Mouse (Mus musculus) thymus, postnatal 4 days (tissue): Measurements from ENCODE around the gene Fgfr2.

Source experiments
- DNase-seq: peaks from one replicate; pipeline ENCODE4 v3.0.0; 2021

The Fgfr2 gene

DNA sequence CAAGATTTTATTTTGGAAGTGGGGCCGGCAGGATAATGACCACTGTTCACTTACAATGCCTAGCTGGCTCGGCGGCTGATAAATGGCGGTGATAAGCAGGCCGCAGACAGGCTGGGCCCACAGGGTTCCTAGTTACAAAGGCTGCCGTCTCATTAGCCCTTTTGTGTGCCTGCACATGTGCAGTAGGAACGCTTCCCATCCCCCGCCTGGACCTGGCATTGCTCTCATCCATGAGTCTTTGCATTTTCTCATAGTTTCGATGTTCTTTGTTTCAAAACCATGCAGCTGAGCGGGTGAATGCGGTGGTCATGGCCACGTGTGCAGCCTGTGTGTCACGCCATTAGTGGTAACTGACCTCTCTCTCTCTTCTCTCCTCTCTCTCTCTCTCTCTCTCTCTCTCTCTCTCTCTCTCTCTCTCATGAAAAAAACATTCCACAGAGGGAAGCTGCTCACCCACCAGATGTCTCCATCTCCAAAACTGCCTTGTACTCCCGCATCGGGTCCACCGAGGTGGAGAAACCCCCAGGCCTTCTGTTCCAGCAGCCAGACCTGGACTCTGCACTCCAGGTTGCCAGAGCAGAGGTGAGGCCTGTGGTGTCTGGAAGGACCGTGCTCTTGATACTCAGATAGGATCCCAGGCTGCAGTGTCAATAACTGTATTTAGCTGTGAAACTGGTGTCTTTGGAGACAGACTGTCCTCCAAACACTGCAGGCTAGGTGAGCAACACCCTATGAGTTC is 2372.2 kb downstream of the Fgfr2 start:
- DNase-seq, result no peak

DNA sequence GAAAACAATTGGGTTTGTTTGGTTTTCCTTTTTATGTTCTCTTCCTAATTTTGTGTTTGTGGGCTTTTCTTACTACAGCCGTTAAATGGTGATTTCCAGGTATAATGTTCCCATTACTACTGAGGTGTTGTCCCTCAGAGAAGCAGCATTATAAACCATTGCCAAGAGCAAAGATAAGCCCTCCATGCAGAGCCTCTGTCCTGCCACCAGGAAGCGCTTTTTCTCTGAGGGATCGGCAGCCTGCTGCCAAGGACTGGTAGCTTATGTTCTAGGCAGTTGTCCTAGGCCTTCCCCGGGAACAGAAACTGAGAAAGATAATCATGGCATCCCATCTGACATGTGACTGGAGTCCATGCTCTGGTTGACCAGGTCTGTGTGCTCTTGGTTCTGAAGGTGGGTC is 2374.0 kb downstream of the Fgfr2 start:
- no peak for DNase-seq

DNA sequence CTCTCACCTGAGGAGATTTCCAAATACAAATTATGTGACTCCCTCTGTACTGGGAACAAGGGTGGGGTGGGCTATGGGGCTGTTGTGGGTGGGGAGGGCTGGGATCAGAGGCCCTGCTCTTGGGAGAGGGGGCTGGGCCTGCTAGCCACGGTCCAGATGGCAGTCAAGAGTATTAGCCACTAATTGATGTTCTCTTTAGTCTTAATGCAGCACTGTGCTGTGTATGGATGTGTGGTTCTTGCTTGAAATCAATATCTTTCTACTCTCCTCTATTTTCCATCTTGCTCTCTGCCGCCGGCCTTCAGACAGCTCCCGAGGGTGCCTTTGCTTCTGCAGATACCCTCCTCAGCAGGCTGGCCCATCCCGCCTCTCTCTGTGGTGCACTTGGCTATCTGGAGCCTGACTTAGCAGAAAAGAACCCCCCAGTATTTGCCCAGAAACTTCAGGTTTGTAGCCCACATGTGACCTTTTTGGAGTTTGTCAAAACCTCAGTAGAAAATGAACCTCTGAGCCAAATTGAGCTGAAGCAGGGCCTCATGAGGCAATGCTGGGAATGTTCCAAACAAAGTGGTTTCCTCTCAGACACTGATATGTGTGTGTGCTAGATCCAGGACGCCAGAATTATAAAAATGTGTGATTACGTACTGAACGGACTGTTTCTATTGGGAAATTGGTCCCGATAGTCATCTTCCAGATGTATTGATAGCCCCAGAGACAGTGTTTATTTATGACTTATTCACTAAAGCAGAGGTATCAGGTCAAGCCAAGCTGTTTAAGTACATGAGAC is 2379.7 kb downstream of the Fgfr2 start:
- DNase-seq, result no peak

DNA sequence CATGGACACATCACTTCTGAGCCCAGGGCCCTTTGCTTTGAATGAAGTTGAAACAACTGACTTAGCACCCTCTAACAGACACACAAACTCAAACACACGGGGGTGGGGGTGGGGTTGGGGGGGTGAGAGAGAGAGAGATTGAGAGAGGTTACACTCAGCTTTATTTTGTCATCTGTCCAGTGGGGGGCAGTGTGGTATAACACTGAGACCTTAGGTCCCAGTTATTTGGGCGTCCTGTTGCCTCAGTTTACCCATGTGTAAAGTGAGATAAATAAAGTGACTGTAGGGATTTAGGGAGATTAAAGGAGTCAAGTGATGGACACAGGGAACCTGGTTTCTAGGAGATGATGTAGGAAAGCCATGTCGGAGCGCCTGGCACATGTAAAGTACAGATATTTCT is 2382.1 kb downstream of the Fgfr2 start:
- no peak for DNase-seq

DNA sequence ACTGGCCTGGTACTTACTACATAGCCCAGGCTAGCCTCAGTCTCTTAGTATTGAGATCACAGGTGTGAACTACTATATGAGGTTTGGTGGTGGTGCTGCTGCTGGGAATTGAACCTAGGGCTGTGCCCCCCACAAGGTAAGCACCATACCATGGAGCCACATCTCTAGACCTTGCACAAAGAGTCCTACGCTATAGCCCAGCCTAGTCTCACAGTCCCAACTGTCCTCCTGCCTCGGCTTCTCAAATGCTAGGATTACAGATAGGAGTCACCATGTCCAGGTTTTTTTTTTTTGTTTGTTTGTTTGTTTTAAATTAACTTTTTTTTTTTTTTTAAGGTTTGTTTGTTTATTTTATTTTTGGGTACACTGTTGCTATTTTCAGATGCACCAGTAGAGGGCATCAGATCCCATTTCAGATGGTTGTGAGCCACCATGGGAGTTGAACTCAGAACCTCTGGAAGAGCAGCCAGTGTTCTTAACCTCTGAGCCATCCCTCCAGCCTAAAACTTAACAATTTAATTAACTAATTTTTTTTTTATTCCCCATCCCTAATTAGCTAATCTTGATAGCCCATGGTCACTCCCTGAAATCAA is 2388.9 kb downstream of the Fgfr2 start:
- no peak for DNase-seq

DNA sequence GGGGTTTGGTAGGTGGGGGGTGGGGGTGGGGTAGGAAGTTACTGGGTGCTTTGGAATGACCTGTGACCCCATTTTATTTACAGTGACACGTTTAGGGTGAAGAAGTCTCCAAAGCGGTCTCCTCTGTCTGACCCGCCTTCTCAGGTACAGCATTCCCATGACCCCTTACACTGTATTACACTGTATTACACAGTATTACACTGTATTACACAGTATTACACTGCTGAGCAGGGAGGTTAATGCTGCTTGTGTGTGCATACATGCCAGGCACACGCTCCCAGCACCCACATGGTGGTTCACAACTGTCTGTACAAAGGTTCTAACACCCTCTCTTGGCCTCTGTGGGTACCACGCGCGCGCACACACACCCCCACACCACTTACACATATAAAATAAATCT is 2389.7 kb downstream of the Fgfr2 start:
- no peak for DNase-seq

DNA sequence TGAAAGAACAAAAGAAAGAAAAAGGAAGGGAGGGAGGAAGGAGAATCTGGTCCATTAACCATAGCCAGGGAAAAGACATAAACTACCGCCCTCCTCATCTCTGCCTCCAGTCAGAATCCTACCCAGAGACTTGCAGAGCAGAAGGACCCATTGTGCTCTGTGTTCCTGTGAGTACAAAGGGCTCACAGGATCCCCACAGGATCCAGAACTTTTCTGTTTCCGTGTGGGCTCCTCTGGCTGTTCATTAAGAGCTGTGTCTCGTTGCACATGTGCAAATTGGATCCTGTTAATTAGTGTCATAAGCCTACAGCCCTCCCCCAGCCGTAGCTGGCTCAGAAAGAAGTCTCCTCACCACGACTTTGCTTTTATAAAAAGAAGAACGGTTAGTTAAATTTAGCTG is 2390.2 kb downstream of the Fgfr2 start:
- no peak for DNase-seq

DNA sequence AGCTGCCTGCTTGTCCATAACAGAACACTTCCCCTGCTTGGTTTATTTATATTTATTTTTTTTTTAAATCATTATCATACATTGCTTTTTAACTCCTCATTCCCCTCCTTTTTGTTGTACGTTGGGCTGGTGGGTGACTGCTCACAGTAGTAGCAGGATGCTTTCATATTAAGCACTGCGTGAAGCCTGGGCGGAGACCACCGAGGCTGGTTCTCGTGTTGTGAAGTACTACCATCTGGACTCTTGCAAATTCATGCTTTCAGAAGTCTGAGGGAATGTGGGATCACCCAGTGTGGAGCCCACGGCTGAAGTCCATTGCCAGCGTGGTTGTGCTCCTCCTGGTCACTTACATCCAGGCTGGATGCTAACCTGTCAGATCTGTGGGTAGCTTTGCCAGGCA is 2391.4 kb downstream of the Fgfr2 start:
- DNase-seq, result no peak

DNA sequence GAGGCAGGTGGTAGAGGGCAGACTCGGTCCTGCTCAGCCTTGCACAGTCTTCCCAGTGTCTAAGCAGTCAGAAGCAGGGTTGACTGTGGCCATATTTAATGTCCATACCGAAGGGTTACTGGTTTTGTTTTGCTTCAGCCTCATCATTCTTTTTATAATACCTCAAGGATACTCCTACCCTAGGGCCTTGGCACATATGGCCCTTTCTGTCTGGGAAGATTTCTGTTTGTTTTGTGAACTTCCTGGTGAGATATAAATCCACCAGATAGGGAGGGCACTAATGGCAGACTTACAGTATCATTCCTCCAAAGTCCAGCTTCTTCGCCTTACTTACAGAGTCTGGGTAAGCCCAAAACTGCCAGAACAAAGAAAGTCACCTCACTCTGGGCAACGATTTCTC is 2395.6 kb downstream of the Fgfr2 start:
- no peak for DNase-seq

DNA sequence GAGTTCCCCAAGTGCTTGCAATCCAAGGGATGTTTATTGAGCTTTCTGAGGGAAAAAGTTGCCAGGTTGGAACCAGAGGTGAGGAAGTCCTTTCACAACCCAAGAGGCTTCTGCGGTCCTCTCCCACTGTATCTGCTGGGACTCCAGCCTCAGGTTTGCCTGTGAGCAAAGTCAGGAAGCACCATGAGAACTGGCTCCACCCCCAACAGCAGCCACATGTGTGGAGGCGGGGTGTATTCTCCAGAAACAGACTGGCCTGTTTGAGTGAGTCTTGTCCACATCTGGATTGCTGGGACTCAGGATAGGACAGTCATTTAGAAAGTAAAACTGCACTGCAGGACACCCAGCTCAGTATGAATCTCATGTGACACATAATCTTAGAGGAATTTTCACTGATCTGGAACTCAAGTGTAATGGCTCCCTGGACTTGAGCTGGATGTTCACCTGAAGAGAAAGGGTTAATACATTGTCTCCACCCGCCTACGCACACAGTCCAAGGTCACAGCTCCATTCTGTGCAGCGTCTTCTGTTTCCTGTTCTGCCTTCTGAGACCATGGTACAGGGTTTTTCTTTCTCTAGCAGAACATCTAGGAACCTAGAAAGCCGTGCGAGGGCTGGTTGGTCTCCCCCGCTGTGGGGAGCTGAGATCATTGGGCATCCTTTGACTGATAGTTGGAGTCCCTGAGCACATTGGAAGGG is 2396.3 kb downstream of the Fgfr2 start:
- peak; percentile 31 for DNase-seq

DNA sequence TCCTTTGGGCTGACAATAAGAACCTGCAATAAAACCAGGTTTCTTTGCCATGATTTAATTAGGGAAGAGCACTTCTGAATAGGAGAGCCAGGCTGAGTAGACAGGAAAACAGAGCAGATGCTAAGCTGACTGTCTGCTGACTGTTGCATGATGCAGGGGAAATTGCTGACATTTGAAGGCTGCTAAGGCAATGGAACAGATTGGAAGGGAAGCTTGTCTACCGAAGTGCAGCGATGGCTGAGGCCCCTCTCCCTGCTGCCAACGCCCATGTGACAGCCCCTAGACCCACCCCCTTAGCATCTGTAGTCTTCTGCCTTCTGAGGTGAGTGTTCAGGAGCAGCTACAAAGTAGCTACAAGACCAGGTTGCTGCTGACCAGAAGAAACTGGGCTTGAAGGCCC is 2397.0 kb downstream of the Fgfr2 start:
- no peak for DNase-seq

DNA sequence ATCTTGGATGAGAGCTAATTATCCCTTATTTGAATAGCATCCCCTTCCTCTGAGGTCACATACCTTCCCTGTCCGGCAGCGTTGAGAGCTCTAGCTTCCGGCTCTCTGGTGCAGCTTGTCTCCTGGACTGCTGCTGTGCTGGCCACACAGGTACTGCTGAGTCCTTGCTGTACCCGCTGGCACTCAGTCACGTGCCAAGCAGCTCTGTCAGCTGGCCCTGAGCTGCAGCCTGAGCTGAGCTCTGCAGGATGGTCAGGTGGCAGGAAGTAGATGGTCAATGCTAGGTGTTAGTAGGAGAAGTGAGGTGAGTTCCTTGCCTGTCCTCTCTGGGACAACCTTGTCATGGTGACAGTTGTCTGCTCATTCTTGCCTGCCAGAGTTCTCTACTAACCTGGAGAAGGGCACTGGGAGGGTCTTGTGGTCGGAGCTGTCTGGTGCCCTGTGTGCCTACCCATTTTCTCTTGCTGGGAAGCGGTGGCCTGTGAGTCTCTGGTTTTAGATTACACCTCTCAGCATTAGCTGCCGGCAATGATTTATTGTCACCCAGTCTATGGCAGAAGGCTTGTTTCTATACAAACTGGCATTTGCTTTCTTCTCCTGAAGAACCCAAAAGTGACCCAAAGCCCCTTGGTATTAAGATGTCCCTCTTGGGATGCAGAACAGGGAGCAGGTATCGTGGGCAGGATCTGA is 2402.4 kb downstream of the Fgfr2 start:
- no peak for DNase-seq

DNA sequence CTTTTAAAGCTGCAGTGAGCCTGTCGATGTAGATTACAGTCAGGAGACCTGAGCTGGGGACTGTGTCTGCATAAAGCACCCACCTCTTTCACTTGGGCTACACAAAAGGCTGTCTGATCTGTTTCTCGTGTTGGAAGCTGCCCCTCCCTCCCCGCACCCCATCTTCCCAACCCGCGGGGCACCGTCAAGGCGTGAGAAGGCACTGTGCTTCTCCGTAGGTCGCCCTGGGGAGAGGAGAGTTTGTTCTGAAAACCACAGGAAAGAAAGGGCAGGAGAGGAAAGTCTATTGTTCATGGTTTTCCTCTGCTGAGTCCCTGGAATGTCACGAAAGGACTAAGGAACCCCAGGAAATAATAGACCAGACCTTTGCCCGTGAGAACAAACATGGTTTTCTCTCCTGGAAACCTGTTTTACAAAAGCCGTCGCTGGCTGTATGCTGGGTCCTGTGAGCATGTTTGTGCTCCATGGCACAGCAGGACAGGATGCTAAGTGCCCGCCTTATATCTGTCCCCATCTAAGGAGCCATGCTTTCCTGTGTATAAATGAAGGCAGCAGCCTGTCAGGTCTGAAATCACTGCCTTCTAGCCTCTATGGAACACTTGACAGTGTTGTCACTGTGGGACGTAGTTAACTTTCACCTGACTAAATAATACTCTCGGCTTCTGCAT is 2403.1 kb downstream of the Fgfr2 start:
- DNase-seq, result no peak

DNA sequence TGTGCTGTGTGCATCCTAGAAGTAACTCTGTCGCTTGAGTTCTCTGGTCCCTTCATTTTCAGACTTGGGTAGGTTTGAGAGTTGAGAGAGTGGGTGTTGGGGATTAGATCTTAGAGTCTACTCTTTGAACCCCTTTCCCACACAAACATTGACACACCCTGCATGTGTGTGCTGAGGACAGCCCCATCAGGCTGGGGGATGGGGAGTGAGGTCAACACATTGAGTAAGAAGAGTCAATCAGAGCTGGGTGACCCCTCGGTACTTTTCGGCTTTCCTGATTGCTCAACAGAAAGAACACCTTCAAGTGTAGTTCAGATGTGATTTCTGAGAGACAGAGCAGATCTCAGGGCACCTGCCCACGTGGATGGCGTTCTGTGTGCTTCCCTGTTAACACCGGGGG is 2406.2 kb downstream of the Fgfr2 start:
- DNase-seq, result no peak

DNA sequence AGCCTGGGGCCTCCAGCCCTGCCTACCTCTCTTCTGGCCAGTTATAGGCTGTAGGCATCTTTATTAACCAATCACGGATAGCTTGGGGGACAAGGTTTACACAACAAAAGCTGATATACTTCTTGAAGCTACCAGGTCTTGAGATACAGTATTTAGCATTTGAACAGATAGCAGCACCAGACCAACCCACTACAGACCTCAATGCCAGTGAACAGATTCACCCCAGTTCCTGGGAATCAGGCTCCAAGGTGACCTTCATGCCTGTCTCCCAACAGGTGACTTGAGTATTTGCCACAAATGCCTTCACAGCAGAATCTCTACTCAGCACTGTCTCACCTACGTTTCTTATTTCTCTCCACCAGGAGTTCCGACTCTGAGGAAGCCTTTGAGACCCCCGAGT is 2406.8 kb downstream of the Fgfr2 start:
- no peak for DNase-seq

DNA sequence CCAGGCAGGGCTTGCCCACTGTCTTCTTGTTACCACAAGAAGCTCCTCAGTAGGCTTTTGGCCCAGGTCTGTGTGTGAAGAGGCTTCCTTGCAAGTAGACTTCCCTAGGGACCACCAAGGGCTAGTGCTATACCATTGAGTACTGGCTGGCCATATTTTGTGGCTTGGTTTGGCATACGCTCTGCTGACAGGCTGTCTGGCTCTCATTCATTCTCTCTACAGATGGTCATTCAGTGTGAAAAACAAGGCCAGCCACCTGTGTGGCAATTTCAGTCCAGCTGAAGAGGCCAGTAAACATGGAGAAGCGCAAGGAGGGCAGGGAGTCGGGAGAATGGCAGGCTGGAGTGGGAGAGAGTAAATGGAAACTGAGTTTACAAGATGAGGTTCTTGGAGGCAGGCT is 2407.7 kb downstream of the Fgfr2 start:
- DNase-seq, result no peak

DNA sequence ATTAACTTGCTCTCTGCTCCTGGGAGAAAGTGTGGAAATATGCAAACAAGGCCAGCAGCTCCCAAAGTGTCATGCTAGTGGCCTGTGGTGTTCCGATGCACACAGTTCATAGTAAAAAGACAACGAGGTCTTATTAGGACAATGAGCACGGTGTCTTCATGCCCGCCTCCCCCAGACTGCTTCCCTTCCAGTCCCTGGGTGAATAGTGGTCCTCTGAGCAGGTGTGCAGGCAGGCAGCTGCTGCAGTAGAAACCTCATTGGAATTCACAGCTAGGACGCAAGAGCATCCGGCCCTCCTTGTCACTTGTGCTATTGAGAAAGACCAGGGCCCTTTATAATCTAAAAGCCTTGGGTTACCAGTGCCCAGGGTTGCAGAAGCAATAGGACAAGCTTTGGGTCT is 2409.8 kb downstream of the Fgfr2 start:
- no peak for DNase-seq

DNA sequence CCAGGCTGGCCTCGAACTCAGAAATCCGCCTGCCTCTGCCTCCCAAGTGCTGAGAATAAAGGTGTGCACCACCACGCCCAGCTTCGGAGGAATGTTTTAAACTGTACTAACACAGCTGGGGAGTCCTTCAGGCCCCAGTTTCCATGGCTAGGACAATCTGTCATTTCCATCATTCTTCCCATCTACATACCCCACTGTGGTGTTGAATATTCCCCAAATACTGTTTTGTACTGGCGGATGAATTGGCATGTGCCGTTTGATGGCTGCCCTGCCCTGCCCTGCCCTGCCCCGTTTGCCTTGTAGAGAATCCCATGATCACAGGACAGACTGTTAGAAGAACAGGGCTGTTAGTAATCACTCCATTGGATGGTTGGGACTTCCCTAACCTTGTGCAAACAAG is 2411.3 kb downstream of the Fgfr2 start:
- DNase-seq, result no peak

DNA sequence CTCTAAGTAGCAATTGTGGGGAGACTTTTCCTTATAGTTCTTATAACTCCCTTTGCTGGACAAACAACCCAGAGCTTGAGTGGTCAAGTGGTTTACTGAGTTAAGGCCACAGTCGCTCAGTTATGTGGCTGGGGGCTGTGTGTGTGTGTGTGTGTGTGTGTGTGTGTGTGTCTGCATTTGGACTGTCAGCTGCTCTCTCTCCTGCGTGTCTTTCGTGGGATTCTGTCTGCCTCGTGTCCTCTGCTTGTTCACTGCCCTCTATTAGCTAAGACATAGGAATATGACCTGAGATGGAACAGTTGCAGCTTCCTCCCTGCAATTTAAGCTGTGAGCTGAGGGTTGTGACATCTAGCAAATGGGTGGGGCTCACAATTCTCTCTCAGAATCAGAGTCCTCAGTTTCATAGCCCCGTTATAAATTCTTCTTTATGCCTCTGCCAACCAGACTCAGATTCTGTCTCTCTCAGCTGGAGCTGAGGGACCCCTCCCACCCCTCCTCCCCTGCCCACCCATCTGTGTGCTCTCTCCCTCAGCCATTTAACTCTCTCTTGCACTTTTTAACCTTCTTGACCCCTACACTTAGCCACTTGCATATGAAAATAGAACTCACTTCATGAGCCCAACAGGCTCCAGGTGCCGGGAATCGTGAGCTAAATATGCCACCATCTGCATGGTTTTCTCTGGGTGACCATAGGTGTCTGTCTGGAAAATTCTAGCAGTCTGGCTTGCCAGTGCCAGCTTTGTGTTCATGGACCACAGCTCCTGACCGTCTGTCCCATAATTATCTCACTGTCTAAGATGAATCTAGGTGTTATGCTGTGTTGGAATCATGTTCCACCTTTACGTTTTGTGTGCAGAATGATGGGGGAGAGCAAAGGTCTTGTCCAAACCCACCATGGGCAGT is 2413.5 kb downstream of the Fgfr2 start:
- DNase-seq, result no peak

DNA sequence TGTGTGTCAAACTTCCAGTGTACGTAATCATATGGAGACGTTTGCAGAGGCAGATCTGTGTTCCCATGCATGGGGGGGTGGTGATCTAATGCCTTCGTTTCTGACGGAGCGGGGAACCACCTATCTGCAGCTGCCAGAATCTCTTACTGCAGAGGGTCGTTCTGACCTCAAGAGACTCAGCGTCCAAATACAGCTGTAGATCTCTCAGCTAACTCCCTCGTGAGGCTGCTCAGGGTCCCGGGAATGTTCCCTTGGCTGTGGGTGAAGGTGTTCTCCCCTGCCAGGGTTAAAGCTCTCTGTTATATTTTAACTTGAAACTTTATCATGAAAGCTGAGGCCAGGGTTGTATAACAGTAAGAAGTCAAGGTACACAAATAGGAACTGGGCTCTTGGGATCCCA is 2414.2 kb downstream of the Fgfr2 start:
- DNase-seq, result peak; percentile 3

DNA sequence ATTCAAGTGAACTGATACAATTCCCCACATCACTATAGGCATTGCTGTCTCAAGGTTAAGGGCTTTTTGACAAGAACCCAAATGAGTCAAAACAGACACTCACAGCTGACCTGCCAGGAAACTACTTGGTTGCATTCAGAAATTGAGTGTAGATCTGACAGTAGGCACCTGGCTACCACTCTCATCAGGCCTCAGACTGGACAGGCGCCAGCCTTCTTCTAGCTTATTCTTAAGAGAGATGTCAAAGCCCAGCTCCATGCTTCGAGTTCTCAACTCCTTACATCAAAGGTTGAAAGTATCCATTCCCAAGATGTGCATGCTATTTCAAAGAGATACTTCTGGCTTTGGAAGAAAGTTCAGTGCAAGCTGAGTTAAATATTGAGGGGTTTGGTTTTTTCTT is 2417.9 kb downstream of the Fgfr2 start:
- no peak for DNase-seq
